Mouse (Mus musculus) forebrain, embryonic 15.5 days (tissue): ENCODE measurements around the gene Tmem45a. TPM values are rescaled to one million over a fixed set of nuclear protein-coding genes. Genes with fewer than 3 reads are reported as not detected.

Source experiments
- ATAC-seq: fragments of 200-750 bp; cut with Nextera tagmentation; replicated peaks from 2 replicates; pipeline ENCODE4 v1.8.0; 2017; ENCODE audit warnings: mild to moderate bottlenecking, moderate TSS enrichment, moderate library complexity
- H3K27ac ChIP-seq: fragments of 300-500 bp; sonication (generic); replicated peaks from 2 replicates; pipeline ENCODE4 v1.5.1; 2015; ENCODE audit warnings: mild to moderate bottlenecking, inconsistent platforms
- H3K27me3 ChIP-seq: fragments of 300-500 bp; sonication (generic); 2 replicates; pipeline ENCODE4 v1.6.1; 2015; ENCODE audit warnings: inconsistent platforms
- H3K36me3 ChIP-seq: fragments of 300-500 bp; sonication (generic); 2 replicates; pipeline ENCODE4 v1.6.1; 2015; ENCODE audit warnings: mild to moderate bottlenecking, inconsistent platforms
- H3K4me1 ChIP-seq: fragments of 300-500 bp; sonication (generic); 2 replicates; pipeline ENCODE4 v1.6.1; 2015; ENCODE audit warnings: inconsistent platforms
- H3K4me2 ChIP-seq: fragments of 300-500 bp; sonication (generic); replicated peaks from 2 replicates; pipeline ENCODE4 v1.6.1; 2015; ENCODE audit warnings: mild to moderate bottlenecking, inconsistent platforms
- H3K4me3 ChIP-seq: fragments of 300-500 bp; sonication (generic); 2 replicates; pipeline ENCODE4 v1.5.1; 2015; ENCODE audit warnings: mild to moderate bottlenecking, inconsistent platforms
- H3K9ac ChIP-seq: fragments of 300-500 bp; sonication (generic); replicated peaks from 2 replicates; pipeline ENCODE4 v1.6.1; 2015; ENCODE audit warnings: mild to moderate bottlenecking, inconsistent platforms
- H3K9me3 ChIP-seq: fragments of 300-500 bp; sonication (generic); 2 replicates; pipeline ENCODE4 v1.6.1; 2016; ENCODE audit warnings: inconsistent platforms
- WGBS: fragments of 180-500 bp; shearing (Covaris S2); methylation state at CpG from one replicate; pipeline ENCODE4 v1.1.7; 2015; ENCODE audit warnings: mixed read lengths; 5-methylcytosine and 5-hydroxymethylcytosine counted together
- polyA plus RNA-seq: library from polyadenylated mRNA; unstranded; fragments of >200 nt; fragmentation: Nextera tagmentation; extraction: Ambion mirVana; gene quantifications from 2 replicates; pipeline ENCODE4 v1.2.1, GENCODE M21; 2015

Tmem45a gene
- polyA plus RNA-seq, 1 experiment from 2014 or later: 2.6 TPM

GRCm38 (mm10) chr16:56867591-56867990, 18.4 kb downstream of the Tmem45a start:
- Histone ChIP-seq H3K4me2 (no peak overlapping the region), H3K4me3 (no peak overlapping the region), H3K36me3 (no peaks in the 10 kb centered on the region), H3K27ac (no peak overlapping the region), H3K27me3 (no peaks in the 10 kb centered on the region), H3K4me1 (no peaks in the 10 kb centered on the region), H3K9ac (no peak overlapping the region), H3K9me3 (no peaks in the 10 kb centered on the region)
- no peak; the same call in 1 of the 2 replicates for ATAC-seq
- WGBS: 75% methylated on average over 4 of the region's 4 CpGs

DNA sequence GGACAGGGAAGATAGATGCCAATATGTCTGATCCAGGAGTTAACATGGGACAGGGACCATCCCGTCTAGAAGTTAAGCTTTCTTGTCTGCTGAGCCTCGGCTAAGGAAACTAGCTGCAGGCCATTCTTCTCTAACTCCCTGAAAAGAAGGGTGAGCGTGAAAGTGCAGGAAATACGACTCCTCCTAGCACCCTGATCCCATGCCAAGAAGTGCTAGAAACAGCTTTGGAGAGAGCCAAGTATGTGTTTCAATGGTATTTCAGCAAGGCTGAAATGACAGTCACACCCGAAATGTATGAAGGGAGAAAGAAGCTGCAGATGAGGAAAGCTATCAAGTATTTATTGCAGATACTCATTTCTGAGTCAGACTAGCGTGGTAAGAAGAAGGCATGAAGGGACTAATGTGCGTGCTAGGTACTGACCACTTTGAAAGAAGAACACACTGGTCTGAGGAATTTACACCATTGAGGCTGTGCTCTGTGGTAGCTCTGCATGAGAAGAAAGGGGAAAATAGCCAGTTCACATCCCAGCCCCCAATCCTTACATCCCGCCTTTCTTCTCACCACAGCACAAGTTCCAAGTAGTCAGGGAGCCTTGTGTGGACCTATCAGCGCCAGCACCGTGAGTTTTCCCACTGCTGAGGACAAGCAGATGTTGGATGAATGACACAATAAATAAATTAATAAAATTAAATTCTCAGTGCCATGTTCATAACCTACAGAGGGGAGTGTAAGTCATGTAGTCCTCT, 33.0 kb downstream of the Tmem45a start:
- Histone ChIP-seq H3K4me3 (no peak overlapping the region), H3K9me3 (no peaks in the 10 kb centered on the region), H3K36me3 (no peaks in the 10 kb centered on the region), H3K27ac (no peak overlapping the region), H3K27me3 (no peaks in the 10 kb centered on the region), H3K4me1 (no peaks in the 10 kb centered on the region), H3K9ac (no peak overlapping the region), H3K4me2 (no peak overlapping the region)
- 58% methylated on average over 10 of the region's 10 CpGs for WGBS
- no peak for ATAC-seq

- Histone ChIP-seq H3K4me1 (no peaks in the 10 kb centered on the region), H3K9ac (no peak overlapping the region), H3K27ac (no peak overlapping the region), H3K27me3 (no peaks in the 10 kb centered on the region), H3K4me3 (no peak overlapping the region), H3K36me3 (no peaks in the 10 kb centered on the region), H3K9me3 (no peaks in the 10 kb centered on the region), H3K4me2 (no peak overlapping the region)
- no peak for ATAC-seq
- WGBS: 94% methylated on average over 5 of the region's 5 CpGs
These were observed 43.0 kb downstream of the Tmem45a start for GRCm38 (mm10) chr16:56842988-56843387.

GRCm38 (mm10) chr16:56833312-56833711, 52.7 kb downstream of the Tmem45a start:
- Histone ChIP-seq H3K4me2 (no peak overlapping the region), H3K9ac (no peak overlapping the region), H3K27me3 (no peaks in the 10 kb centered on the region), H3K9me3 (no peaks in the 10 kb centered on the region), H3K4me3 (no peak overlapping the region), H3K4me1 (no peaks in the 10 kb centered on the region), H3K27ac (no peak overlapping the region), H3K36me3 (no peaks in the 10 kb centered on the region)
- 89% methylated on average over 1 of the region's 1 CpGs for WGBS
- ATAC-seq: no peak

DNA sequence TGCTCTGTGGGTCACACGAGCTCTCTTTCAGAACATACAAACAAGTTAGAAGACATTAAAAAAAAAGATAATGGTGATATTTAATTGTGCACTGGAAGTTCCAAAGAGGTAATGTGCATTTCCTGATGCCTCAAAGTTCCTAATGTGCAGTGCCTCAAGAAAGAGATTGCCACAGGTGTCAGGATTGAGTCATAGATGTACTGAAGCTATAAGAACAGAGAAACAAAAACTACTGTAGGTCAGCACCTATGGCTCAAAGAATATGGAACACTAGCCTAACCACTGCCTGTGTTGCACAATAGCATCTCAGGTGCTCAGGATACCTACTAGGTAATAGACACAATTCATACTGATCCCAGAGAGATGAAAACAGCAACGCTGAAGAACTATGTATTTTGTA, 54.0 kb downstream of the Tmem45a start:
- no peaks in the 10 kb centered on the region for H3K36me3 ChIP-seq
- H3K4me3 ChIP-seq: no peak overlapping the region
- no peaks in the 10 kb centered on the region for H3K4me1 ChIP-seq
- H3K4me2 ChIP-seq: no peak overlapping the region
- no peaks in the 10 kb centered on the region for H3K27me3 ChIP-seq
- no peak for ATAC-seq
- H3K9me3 ChIP-seq: no peaks in the 10 kb centered on the region
- 94% methylated on average over 2 of the region's 2 CpGs for WGBS
- no peak overlapping the region for H3K27ac ChIP-seq
- H3K9ac ChIP-seq: no peak overlapping the region

- 90% methylated on average over 6 of the region's 6 CpGs for WGBS
- no peak overlapping the region for H3K27ac ChIP-seq
- ATAC-seq: no peak
- no peaks in the 10 kb centered on the region for H3K4me1 ChIP-seq
- H3K9me3 ChIP-seq: no peaks in the 10 kb centered on the region
- no peaks in the 10 kb centered on the region for H3K27me3 ChIP-seq
- H3K4me3 ChIP-seq: no peak overlapping the region
- H3K36me3 ChIP-seq: no peaks in the 10 kb centered on the region
- H3K9ac ChIP-seq: no peak overlapping the region
- H3K4me2 ChIP-seq: no peak overlapping the region
These were observed 84.4 kb downstream of the Tmem45a start for GRCm38 (mm10) chr16:56801370-56802109.

GRCm38 (mm10) chr16:56800946-56801345, 85.0 kb downstream of the Tmem45a start:
- WGBS: 88% methylated on average over 7 of the region's 7 CpGs
- Histone ChIP-seq H3K4me1 (no peaks in the 10 kb centered on the region), H3K27ac (no peak overlapping the region)

DNA sequence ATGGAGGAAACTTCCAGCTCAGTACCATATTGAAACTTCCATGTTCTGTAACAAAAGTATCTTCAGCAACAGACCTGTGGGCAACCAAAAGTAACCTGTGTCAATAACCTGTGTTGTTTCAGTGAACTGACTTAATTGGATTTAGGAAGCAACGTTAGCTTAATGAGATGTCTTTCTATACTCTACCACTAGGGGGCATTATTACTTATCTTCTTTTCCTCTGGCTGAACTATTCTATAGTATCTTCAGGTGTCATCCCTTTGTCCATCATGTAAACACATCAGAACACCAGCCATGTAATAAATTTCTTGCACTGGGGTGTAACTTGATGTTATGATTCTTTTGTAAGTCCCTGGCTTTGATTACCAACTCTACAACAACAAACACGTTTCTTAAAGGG, 85.5 kb downstream of the Tmem45a start:
- H3K4me1 ChIP-seq: no peaks in the 10 kb centered on the region
- H3K36me3 ChIP-seq: no peaks in the 10 kb centered on the region
- no peak for ATAC-seq
- no peak overlapping the region for H3K27ac ChIP-seq
- WGBS: 48% methylated on average over 2 of the region's 2 CpGs
- H3K4me3 ChIP-seq: no peak overlapping the region
- H3K9me3 ChIP-seq: no peaks in the 10 kb centered on the region
- no peaks in the 10 kb centered on the region for H3K27me3 ChIP-seq
- no peak overlapping the region for H3K9ac ChIP-seq
- H3K4me2 ChIP-seq: no peak overlapping the region

More at GRCm38 (mm10) chr16:56800946-56801345, 85.0 kb downstream of the Tmem45a start:
- ATAC-seq: no peak
- no peak overlapping the region for H3K4me2 ChIP-seq
- H3K9ac ChIP-seq: no peak overlapping the region
- H3K36me3 ChIP-seq: no peaks in the 10 kb centered on the region
- H3K27me3 ChIP-seq: no peaks in the 10 kb centered on the region
- no peak overlapping the region for H3K4me3 ChIP-seq
- H3K9me3 ChIP-seq: no peaks in the 10 kb centered on the region

DNA sequence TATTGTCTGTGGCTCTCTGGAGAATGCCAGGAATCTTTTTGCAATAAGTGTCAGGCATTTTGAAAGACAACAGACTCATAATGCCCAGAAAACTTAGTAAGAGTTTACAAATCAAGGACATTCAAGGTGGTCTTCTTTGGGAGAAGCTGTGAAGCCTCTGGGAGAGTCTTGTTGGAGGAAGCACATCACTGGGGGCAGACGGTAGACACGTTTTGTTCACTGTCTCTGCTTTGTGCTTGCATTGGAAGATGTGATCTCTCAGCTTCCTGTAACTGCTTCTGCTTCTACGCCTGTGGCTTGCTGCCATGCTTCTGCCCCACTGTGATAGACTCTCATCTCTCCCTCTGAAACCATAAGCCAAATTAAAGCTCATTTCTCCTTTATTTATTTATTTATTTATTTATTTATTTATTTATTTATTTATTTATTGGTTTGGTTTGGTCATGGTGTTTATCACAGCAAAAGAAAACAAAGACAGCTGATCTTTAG, 86.4 kb downstream of the Tmem45a start:
- Histone ChIP-seq H3K9me3 (no peaks in the 10 kb centered on the region), H3K27me3 (no peaks in the 10 kb centered on the region), H3K4me2 (no peak overlapping the region), H3K9ac (no peak overlapping the region), H3K36me3 (no peaks in the 10 kb centered on the region), H3K4me3 (no peak overlapping the region), H3K4me1 (no peaks in the 10 kb centered on the region), H3K27ac (no peak overlapping the region)
- 86% methylated on average over 3 of the region's 3 CpGs for WGBS
- no peak for ATAC-seq

- Histone ChIP-seq H3K36me3 (no peaks in the 10 kb centered on the region), H3K4me3 (no peak overlapping the region), H3K4me2 (no peak overlapping the region), H3K4me1 (no peaks in the 10 kb centered on the region), H3K9me3 (no peaks in the 10 kb centered on the region), H3K9ac (no peak overlapping the region), H3K27me3 (no peaks in the 10 kb centered on the region), H3K27ac (no peak overlapping the region)
- WGBS: 85% methylated on average over 7 of the region's 7 CpGs
- no peak for ATAC-seq
These were observed 87.1 kb downstream of the Tmem45a start for GRCm38 (mm10) chr16:56798873-56799272.

DNA sequence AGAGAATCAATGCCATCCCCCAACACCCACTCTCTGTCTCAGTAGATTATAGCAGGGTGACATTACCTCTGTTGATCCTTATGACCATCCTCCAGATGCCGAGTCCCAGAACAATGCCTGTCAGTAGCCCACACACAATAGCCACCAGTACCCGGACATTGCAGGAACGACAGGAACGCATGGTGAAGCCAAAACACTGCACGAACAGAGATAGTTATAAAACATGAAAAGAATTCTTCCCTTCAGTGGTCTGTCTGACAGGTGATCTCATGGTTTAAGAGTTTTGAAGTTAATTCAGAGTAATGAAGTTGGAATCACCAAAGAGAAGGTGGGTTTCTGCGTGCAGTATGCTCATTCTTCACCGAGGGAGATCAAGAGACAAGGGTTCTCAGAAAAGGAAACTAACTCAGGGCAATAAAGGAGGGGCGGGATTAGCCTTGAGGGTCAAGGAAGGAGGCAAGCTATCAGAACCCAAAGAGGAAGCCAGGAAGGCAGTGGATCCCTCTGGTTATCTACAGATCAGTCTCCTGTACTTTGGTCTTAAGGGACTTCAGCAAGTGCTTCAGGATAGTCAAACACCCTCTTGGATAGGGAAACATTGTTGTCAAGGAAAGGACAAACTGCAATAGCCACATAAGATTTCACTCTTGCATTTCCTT, 90.4 kb downstream of the Tmem45a start, which contains the start of gene Adgrg7:
Adgrg7 (minus strand) TSS at position 375 of the 659 bp plus-strand sequence.
- H3K4me2 ChIP-seq: no peak within 1 kb of the TSS
- 77% methylated on average over 8 of the region's 8 CpGs for WGBS
- no peaks in the 10 kb centered on the region for H3K4me1 ChIP-seq
- no peaks in the 10 kb centered on the region for H3K36me3 ChIP-seq
- H3K27ac ChIP-seq: no peak within 1 kb of the TSS
- H3K4me3 ChIP-seq: no peak within 1 kb of the TSS
- no peaks in the 10 kb centered on the region for H3K27me3 ChIP-seq
- H3K9ac ChIP-seq: no peak within 1 kb of the TSS
- no peaks in the 10 kb centered on the region for H3K9me3 ChIP-seq
- no peak for ATAC-seq
